In genomic region chr11:70625473-70625872, GRCm38 (mm10) we compare ENCODE assay signal across 10 mouse cellular contexts. TPM values are rescaled to one million over a fixed set of nuclear protein-coding genes. Genes with fewer than 3 reads are reported as not detected.
DNase-seq lines count a peak whose midpoint lies in the region; ATAC-seq lines count a peak whose summit lies in the region.
"Had no signal": no experiment of that assay in that cellular context is flagged by ENCODE, and none has a peak within 500 bp of the region (broad histone marks: within the 10 kb centered on the region; RNA-seq: fewer than 3 reads in every experiment).

No protein-coding gene starts in this region.

- no peak overlapping the region for H3K27ac ChIP-seq in limb, embryonic 11.5 days (replicated peaks; ENCODE audit: low read depth, low read length)
- H3K27ac ChIP-seq: neural tube, embryonic 13.5 days had no signal

- WGBS in limb, embryonic 11.5 days = 45% methylated on average over 4 of the region's 4 CpGs

- no peak for ATAC-seq in limb, embryonic 11.5 days (ENCODE audit: insufficient number of reproducible peaks, low FRiP score, low TSS enrichment, low read depth)

- no peaks in the 10 kb centered on the region for H3K4me1 ChIP-seq in limb, embryonic 11.5 days (ENCODE audit: control insufficient read depth, insufficient read depth, low read length)
- H3K4me1 ChIP-seq: neural tube, embryonic 13.5 days had no signal

- H3K4me2 ChIP-seq in limb, embryonic 11.5 days (ENCODE audit: low read depth, severe bottlenecking) = no peak overlapping the region
- H3K4me2 ChIP-seq: neural tube, embryonic 13.5 days had no signal

- no peak overlapping the region for H3K4me3 ChIP-seq in limb, embryonic 11.5 days (ENCODE audit: low read depth, low read length)
- H3K4me3 ChIP-seq: neural tube, embryonic 13.5 days had no signal

- no peaks in the 10 kb centered on the region for H3K36me3 ChIP-seq in limb, embryonic 11.5 days (ENCODE audit: control insufficient read depth, insufficient read depth, low read length)
- H3K36me3 ChIP-seq: neural tube, embryonic 13.5 days had no signal

- no peak overlapping the region for H3K9ac ChIP-seq in limb, embryonic 11.5 days (ENCODE audit: low read length)
- H3K9ac ChIP-seq: neural tube, embryonic 13.5 days had no signal

- DNase-seq in adrenal gland, postnatal 14 days = peak; percentile 76
- no peak for DNase-seq in adrenal gland, adult 2 months
- DNase-seq in left cerebral cortex, postnatal 4 days = peak; percentile 58
- no peak for DNase-seq in left cerebral cortex, postnatal 25 days (ENCODE audit: low spot score in 2 of 2)
- DNase-seq in brain, adult 2 months (ENCODE audit: low read depth, low spot score) = peak; percentile 55
- peak; percentile 79 for DNase-seq in limb, embryonic 11.5 days (ENCODE audit: low spot score)
- DNase-seq in spleen, postnatal 4 days (ENCODE audit: low spot score in 2 of 2) = peak; percentile 62 to 84
- no peak for DNase-seq in frontal cortex, postnatal 36 days (ENCODE audit: low spot score in 2 of 2)

- no peaks in the 10 kb centered on the region for H3K27me3 ChIP-seq in limb, embryonic 11.5 days (ENCODE audit: control insufficient read depth, insufficient read depth, low read length)
- H3K27me3 ChIP-seq: neural tube, embryonic 13.5 days had no signal

- intact Hi-C loops in left cerebral cortex, postnatal 4 days (cut with DNase I) = no loop called here
- intact Hi-C loops in left cerebral cortex, postnatal 25 days (cut with DNase I) = no loop called here

- H3K9me3 ChIP-seq in limb, embryonic 11.5 days (ENCODE audit: control insufficient read depth, low read length) = no peaks in the 10 kb centered on the region
- H3K9me3 ChIP-seq: neural tube, embryonic 13.5 days had no signal

RNA-seq across cellular contexts. Expression of gene Chrne, which starts 6.5 kb away (rescaled TPM):
- total RNA-seq in adrenal gland, postnatal 14 days (2021) = not detected in 2 replicates
- total RNA-seq in adrenal gland, adult 2 months (2021) = not detected
- polyA plus RNA-seq in adrenal gland, adult 2 months (2012; rRNA removed) = 0.30 TPM in 1 of 2 replicates, not detected in the other
- not detected for total RNA-seq in left cerebral cortex, postnatal 4 days (2021)
- total RNA-seq in left cerebral cortex, postnatal 25 days (2021) = not detected
- polyA plus RNA-seq in limb, embryonic 11.5 days (2014; fragmentation: Nextera tagmentation; extraction: Ambion mirVana) = not detected in 2 replicates
- polyA plus RNA-seq: heart, embryonic 16.5 days had no signal

RNA-seq across cellular contexts. Expression of gene 4930544D05Rik, which starts 9.8 kb away (rescaled TPM):
- not detected in 2 replicates for total RNA-seq in adrenal gland, postnatal 14 days (2021)
- not detected for total RNA-seq in adrenal gland, adult 2 months (2021)
- not detected in 2 replicates for polyA plus RNA-seq in adrenal gland, adult 2 months (2012; rRNA removed)
- total RNA-seq in left cerebral cortex, postnatal 4 days (2021) = not detected
- total RNA-seq in left cerebral cortex, postnatal 25 days (2021) = not detected
- not detected in 2 replicates for polyA plus RNA-seq in limb, embryonic 11.5 days (2014; fragmentation: Nextera tagmentation; extraction: Ambion mirVana)
- polyA plus RNA-seq: heart, embryonic 16.5 days; neural tube, embryonic 13.5 days had no signal

RNA-seq across cellular contexts. Expression of gene Gp1ba, which starts 13.4 kb away (rescaled TPM):
- 0.49 and 0.56 TPM in 2 replicates for total RNA-seq in adrenal gland, postnatal 14 days (2021)
- under 1 TPM in 1 of 2 experiments, not detected in 1; 0.12 TPM for total RNA-seq in adrenal gland, adult 2 months (2021)
- 0.03 TPM in 1 of 2 replicates, not detected in the other for polyA plus RNA-seq in adrenal gland, adult 2 months (2012; rRNA removed)
- total RNA-seq in left cerebral cortex, postnatal 4 days (2021) = under 1 TPM in 1 of 2 experiments, not detected in 1; 0.18 TPM
- not detected for total RNA-seq in left cerebral cortex, postnatal 25 days (2021)
- polyA plus RNA-seq in limb, embryonic 11.5 days (2014; fragmentation: Nextera tagmentation; extraction: Ambion mirVana) = 1.2 and 1.3 TPM in 2 replicates

RNA-seq across cellular contexts. Expression of gene Rnf167, which starts 21.6 kb away (rescaled TPM):
- 69.6 and 88.5 TPM in 2 replicates for total RNA-seq in adrenal gland, postnatal 14 days (2021)
- total RNA-seq in adrenal gland, adult 2 months (2021) = 100 to 1,000 TPM in 1 of 2 experiments, 10 to 100 TPM in 1; 76.9 to 106 TPM
- 91.4 and 101 TPM in 2 replicates for polyA plus RNA-seq in adrenal gland, adult 2 months (2012; rRNA removed)
- total RNA-seq in left cerebral cortex, postnatal 4 days (2021) = 10 to 100 TPM; 52.1 to 52.3 TPM
- total RNA-seq in left cerebral cortex, postnatal 25 days (2021) = 10 to 100 TPM; 78.6 to 81.4 TPM
- 89.5 and 99.1 TPM in 2 replicates for polyA plus RNA-seq in limb, embryonic 11.5 days (2014; fragmentation: Nextera tagmentation; extraction: Ambion mirVana)

RNA-seq across cellular contexts. Expression of gene Slc25a11, which starts 21.8 kb away (rescaled TPM):
- total RNA-seq in adrenal gland, postnatal 14 days (2021) = 175 and 184 TPM in 2 replicates
- 100 to 1,000 TPM; 124 to 140 TPM for total RNA-seq in adrenal gland, adult 2 months (2021)
- polyA plus RNA-seq in adrenal gland, adult 2 months (2012; rRNA removed) = 118 and 139 TPM in 2 replicates
- total RNA-seq in left cerebral cortex, postnatal 4 days (2021) = 10 to 100 TPM; 88.6 to 92.5 TPM
- total RNA-seq in left cerebral cortex, postnatal 25 days (2021) = 100 to 1,000 TPM; 110 to 117 TPM
- polyA plus RNA-seq in limb, embryonic 11.5 days (2014; fragmentation: Nextera tagmentation; extraction: Ambion mirVana) = 141 and 148 TPM in 2 replicates

Comparison
In these comparisons a context has a peak if more than half of its experiments do, and no peak if none do; other contexts are left out.
1. DNase-seq: peak in adrenal gland, postnatal 14 days (single experiment), left cerebral cortex, postnatal 4 days (single experiment), brain, adult 2 months (single experiment), limb, embryonic 11.5 days (single experiment) and spleen, postnatal 4 days (2 of 2); none in adrenal gland, adult 2 months (single experiment), left cerebral cortex, postnatal 25 days (0 of 2) and frontal cortex, postnatal 36 days (0 of 2).